Mouse (Mus musculus) G1E (cell line): ENCODE results near the gene Gfod2.

ENCODE experiments used
- CTCF ChIP-seq: IDR thresholded peaks from 2 replicates; pipeline ENCODE4 v1.5.1; 2012; ENCODE audit warnings: low read depth, low read length, inconsistent platforms, mixed read lengths
- GATA1 ChIP-seq: IDR thresholded peaks from 2 replicates; pipeline ENCODE4 v1.6.1; 2012; ENCODE audit warnings: borderline replicate concordance, low read length, inconsistent platforms, mixed read lengths
- GATA2 ChIP-seq: IDR thresholded peaks from 2 replicates; pipeline ENCODE4 v1.6.1; 2012; ENCODE audit warnings: low read depth, low read length, inconsistent platforms, borderline replicate concordance
- TAL1 ChIP-seq: conservative IDR thresholded peaks from 2 replicates; pipeline ENCODE4 v1.6.1; 2012; ENCODE audit warnings: low read depth, low read length, inconsistent platforms, mixed read lengths

GRCm38 (mm10) chr8:105788241-105788640 lies 29.8 kb upstream of the Gfod2 start:
- TF ChIP-seq CTCF (peak; percentile 68), TAL1 (no peak), GATA1 (no peak), GATA2 (no peak)
